Mouse (Mus musculus) embryonic stem cell, embryonic (primary cell): ENCODE results near the gene Fance.

Experiments used
- CTCF ChIA-PET, 4 experiments: fragments of 300-600 bp in 2 of 4; fragments of 350-600 bp in 2 of 4; sonication (Branson Sonifier 250); formaldehyde crosslinking; loops; one replicate each; lab custom pipeline; 2022; ENCODE audit warnings: inconsistent platforms in 2 of 4; lab: Charles Lee
- POLR2A ChIA-PET, 4 experiments: fragments of 300-600 bp in 2 of 4; fragments of 350-600 bp in 2 of 4; sonication (Branson Sonifier 250); formaldehyde crosslinking; loops; one replicate each; lab custom pipeline; 2022; ENCODE audit warnings: antibody characterized with exemption in 4 of 4, inconsistent platforms in 1 of 4; lab: Charles Lee

Fance gene

DNA sequence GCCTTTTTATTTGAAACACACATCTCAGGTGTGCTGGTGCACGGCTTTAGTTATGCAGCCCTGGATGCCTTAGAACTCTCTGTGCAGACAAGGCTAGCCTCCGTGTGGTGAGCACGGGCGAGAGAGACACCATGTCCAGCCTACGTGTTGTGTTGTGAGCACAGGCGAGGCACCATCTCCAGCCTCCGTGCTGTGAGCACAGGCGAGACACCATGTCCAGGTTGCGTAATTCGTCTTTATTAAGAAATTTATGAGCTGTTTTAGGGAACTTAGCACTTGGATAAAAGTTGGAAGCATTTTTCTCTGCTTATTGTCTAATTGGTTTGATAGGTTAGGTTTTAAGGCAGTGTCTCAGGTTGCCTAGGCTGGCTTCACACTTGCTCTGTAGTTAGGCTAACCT lies 30.1 kb upstream of the Fance start:
- POLR2A ChIA-PET, result interaction anchor here in 2 of 4 experiments (0.6 to 3.8 kb wide), 5 partner anchors 11 to 47 kb away, joined by 3 to 19 read pairs (median 3); partner anchors contain the start of gene Rpl10a (in 1 of the 2)
- CTCF ChIA-PET, result interaction anchor here in 2 of 4 experiments (0.6 to 1.6 kb wide), 2 partner anchors 57 to 958 kb away, joined by 4 to 5 read pairs; no protein-coding TSS in a partner anchor

- ChIA-PET CTCF (interaction anchor here (0.5 to 2.0 kb wide), 9 partner anchors 11 to 89 kb away, joined by 3 to 5 read pairs (median 4); no protein-coding TSS in a partner anchor), POLR2A (interaction anchor here (0.5 to 3.8 kb wide), 14 partner anchors 8 to 74 kb away, joined by 3 to 19 read pairs (median 4); partner anchors contain the start of gene Rpl10a (in 1 of the 4))
Observed at GRCm38 (mm10) chr17:28286133-28286532, 27.2 kb upstream of the Fance start.

GRCm38 (mm10) chr17:28286964-28287363 lies 26.4 kb upstream of the Fance start:
- CTCF ChIA-PET, result interaction anchor here in 1 of 4 experiments (1.0 to 1.6 kb wide), 3 partner anchors 17 to 61 kb away, joined by 3 to 5 read pairs (median 4); no protein-coding TSS in a partner anchor
- POLR2A ChIA-PET, result interaction anchor here in 2 of 4 experiments (0.5 to 1.6 kb wide), 7 partner anchors 9 to 43 kb away, joined by 3 read pairs; no protein-coding TSS in a partner anchor

DNA sequence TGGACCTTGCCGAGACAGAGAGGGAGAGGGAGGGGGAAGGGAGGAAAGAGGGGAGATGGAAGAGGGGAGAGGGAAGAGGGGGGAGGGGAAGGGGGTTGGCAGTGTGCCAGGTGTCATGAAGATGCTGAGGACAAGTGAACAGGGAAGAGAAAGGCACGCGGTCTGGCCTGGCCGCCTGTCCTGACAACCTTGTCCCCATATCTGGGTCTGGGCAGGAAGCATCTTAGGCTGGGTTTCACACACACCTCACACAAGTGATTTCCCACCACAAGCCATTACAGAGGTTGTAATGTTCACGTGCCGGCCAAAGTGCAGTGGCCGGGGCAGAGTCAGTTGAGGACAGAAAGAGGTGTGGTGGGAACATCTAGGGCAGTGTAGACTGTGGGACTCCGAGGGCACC lies 25.7 kb upstream of the Fance start:
- POLR2A ChIA-PET, result interaction anchor here in 3 of 4 experiments (0.5 to 1.6 kb wide), 8 partner anchors 16 to 537 kb away, joined by 3 to 4 read pairs (median 3); partner anchors contain the start of gene Def6 (in 1 of the 3)

DNA sequence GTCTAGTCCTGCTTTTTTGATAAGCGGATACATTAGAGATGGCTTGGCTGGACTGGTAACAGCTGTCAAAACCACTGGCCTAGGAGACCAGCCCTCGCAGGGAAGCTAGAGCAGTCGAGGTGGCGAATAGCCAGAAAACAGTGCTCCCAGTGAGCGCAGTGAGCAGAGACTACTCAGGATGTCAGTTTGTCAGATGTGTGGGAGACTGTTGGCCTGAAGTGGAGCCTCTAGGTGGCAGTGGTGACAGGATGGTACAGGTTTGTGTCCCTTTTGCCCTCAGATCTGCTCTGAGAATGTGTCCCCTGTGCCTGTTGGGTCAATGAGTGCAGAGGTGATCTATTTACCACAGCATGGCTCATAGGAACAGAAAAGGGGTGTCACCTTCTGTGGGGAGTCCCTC lies 25.3 kb upstream of the Fance start:
- CTCF ChIA-PET, result no interaction called here
- POLR2A ChIA-PET, result interaction anchor here in 2 of 4 experiments (0.6 to 1.6 kb wide), 4 partner anchors 16 to 200 kb away, joined by 3 read pairs; no protein-coding TSS in a partner anchor

More for the DNA sequence above, 25.7 kb upstream of the Fance start:
- CTCF ChIA-PET, result interaction anchor here in 1 of 4 experiments (1.0 kb wide), 1 partner anchor 17 kb away, joined by 3 read pairs; no protein-coding TSS in a partner anchor

GRCm38 (mm10) chr17:28290262-28290661 lies 23.1 kb upstream of the Fance start:
- POLR2A ChIA-PET, result interaction anchor here in 2 of 4 experiments (0.7 to 1.8 kb wide), 4 partner anchors 14 to 64 kb away, joined by 3 to 5 read pairs (median 5); no protein-coding TSS in a partner anchor
- CTCF ChIA-PET, result interaction anchor here in 3 of 4 experiments (0.5 to 1.6 kb wide), 9 partner anchors 9 to 217 kb away, joined by 3 to 5 read pairs (median 3); no protein-coding TSS in a partner anchor

GRCm38 (mm10) chr17:28290671-28291070 lies 22.6 kb upstream of the Fance start:
- CTCF ChIA-PET, result interaction anchor here in 3 of 4 experiments (0.5 to 1.3 kb wide), 5 partner anchors 11 to 218 kb away, joined by 3 to 5 read pairs (median 3); no protein-coding TSS in a partner anchor
- POLR2A ChIA-PET, result interaction anchor here in 1 of 4 experiments (0.7 to 1.4 kb wide), 4 partner anchors 14 to 57 kb away, joined by 3 to 5 read pairs (median 4); no protein-coding TSS in a partner anchor

GRCm38 (mm10) chr17:28291346-28291745 lies 22.0 kb upstream of the Fance start:
- POLR2A ChIA-PET, result interaction anchor here in 1 of 4 experiments (1.2 to 1.4 kb wide), 3 partner anchors 13 to 40 kb away, joined by 3 to 5 read pairs (median 4); no protein-coding TSS in a partner anchor
- CTCF ChIA-PET, result interaction anchor here in 1 of 4 experiments (1.2 to 1.3 kb wide), 2 partner anchors 17 to 65 kb away, joined by 5 read pairs; no protein-coding TSS in a partner anchor

- ChIA-PET CTCF (interaction anchor here in 2 of 4 experiments (0.6 to 1.4 kb wide), 3 partner anchors 9 to 195 kb away, joined by 3 to 8 read pairs (median 4); no protein-coding TSS in a partner anchor), POLR2A (interaction anchor here in 3 of 4 experiments (0.7 to 3.2 kb wide), 7 partner anchors 10 to 1251 kb away, joined by 3 to 8 read pairs (median 4); partner anchors contain the start of gene Fance (in 1 of the 3))
Observed at GRCm38 (mm10) chr17:28293716-28294115, 19.6 kb upstream of the Fance start.

DNA sequence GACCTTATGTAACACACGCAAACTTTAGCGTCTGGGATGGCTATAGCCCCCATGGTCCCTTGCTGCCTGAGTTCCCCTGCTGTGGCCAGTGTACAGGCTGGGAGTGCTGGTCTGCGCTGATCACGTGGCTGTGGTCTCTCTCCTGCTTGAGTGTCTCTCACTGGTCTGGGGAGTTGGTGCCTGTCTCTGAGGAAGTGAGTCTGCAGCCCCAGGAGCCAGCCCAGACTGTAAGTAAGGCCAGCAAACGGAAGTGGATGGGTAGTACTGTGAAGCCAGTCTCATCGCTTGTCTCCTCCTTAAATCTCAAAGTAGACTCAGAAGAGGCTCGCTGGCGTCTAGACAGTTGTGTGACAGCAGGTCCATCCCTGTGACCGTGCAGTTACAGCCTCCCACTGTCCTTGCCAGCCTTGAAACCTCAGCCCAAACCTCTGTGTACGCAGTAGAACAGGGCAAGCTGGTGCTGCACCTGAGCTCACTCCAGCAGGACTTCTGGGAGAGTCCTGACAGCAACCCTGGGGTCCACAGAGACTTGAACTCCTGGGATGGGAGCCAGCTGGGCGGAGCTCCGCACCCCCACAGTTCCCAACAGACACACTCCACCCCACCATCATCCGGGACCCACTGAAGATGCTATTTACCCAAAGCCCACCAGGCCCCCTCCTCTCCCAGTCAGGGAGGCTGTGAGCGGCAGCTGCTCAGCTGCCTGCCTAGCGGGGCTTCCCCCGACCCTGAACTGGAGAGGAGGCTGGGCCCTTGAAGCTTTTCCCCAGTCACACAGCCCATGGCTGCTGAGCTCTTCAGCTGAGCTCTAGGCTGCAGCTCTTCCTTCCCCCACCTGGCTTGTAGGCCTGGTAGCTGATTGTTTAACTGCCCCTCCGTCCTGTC lies 18.6 kb upstream of the Fance start:
- ChIA-PET CTCF (interaction anchor here (0.6 to 1.5 kb wide), 16 partner anchors 8 to 496 kb away, joined by 3 to 8 read pairs (median 4); partner anchors contain the start of gene Ppard (in 1 of the 4)), POLR2A (interaction anchor here in 3 of 4 experiments (0.5 to 3.2 kb wide), 11 partner anchors 9 to 69 kb away, joined by 3 to 8 read pairs (median 3); partner anchors contain the start of gene Fance (in 1 of the 3))

DNA sequence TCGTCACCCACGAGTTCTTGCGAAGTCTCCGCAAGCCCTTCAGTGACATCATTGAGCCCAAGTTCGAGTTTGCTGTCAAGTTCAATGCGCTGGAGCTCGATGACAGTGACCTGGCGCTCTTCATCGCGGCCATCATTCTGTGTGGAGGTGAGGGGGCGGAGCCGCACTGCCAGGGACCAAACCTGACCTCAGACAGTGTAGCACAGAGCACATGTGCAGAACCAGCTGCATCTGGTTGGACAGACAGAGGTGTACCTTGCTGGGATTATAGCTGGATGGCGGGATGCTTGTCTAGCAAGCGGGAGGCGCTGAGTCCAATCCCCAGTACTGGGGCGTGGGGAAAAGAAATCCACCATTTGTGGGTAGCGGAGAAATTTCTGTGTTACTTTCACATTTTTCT lies 14.4 kb upstream of the Fance start:
- CTCF ChIA-PET, result interaction anchor here in 3 of 4 experiments (0.6 to 3.2 kb wide), 13 partner anchors 10 to 85 kb away, joined by 3 to 13 read pairs (median 4); partner anchors contain the start of gene Ppard (in 1 of the 3)
- POLR2A ChIA-PET, result interaction anchor here in 3 of 4 experiments (0.5 to 3.6 kb wide), 16 partner anchors 9 to 190 kb away, joined by 3 to 24 read pairs (median 3); partner anchors contain the start of genes Fance (in 2 of the 3) and Def6 (in 1 of the 3)

GRCm38 (mm10) chr17:28299669-28300320 lies 13.5 kb upstream of the Fance start:
- POLR2A ChIA-PET, result interaction anchor here in 2 of 4 experiments (1.2 to 6.0 kb wide), 7 partner anchors 8 to 78 kb away, joined by 3 to 38 read pairs (median 8); partner anchors contain the start of genes Fance (in 2 of the 2) and Rpl10a (in 1 of the 2)
- CTCF ChIA-PET, result interaction anchor here (0.5 to 3.2 kb wide), 6 partner anchors 9 to 215 kb away, joined by 3 to 12 read pairs (median 4); no protein-coding TSS in a partner anchor

- ChIA-PET CTCF (interaction anchor here (0.5 to 3.2 kb wide), 9 partner anchors 9 to 434 kb away, joined by 3 to 12 read pairs (median 3); no protein-coding TSS in a partner anchor), POLR2A (interaction anchor here in 2 of 4 experiments (0.9 to 6.0 kb wide), 8 partner anchors 8 to 92 kb away, joined by 5 to 38 read pairs (median 7); partner anchors contain the start of genes Fance (in 2 of the 2), Def6 (in 1 of the 2) and Rpl10a (in 1 of the 2))
Observed at GRCm38 (mm10) chr17:28300323-28300722, 13.0 kb upstream of the Fance start.

DNA sequence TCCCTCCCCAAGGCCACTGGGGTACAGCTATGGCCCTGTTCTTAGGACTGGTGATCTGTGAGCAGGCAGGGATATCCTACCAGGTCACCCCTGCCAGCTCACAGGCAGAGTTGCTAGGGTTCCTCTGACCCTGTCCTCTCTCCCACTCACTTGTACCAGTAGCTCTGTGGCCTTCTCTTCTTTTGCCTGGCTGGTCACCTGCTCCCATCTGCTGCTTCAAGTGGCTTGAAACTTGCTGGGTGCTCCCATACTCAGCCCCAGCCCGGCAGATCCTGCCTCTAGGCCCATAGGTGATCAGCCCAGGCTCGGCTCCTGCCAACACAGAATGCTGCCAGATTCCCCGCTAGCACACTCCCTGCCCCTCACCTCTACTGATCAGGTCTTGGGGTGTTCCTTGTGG lies 12.5 kb upstream of the Fance start:
- CTCF ChIA-PET, result interaction anchor here (0.6 to 1.4 kb wide), 8 partner anchors 10 to 433 kb away, joined by 3 to 7 read pairs (median 3); partner anchors contain the start of genes Fance (in 1 of the 4) and Ppard (in 1 of the 4)

GRCm38 (mm10) chr17:28305172-28305571 lies 8.1 kb upstream of the Fance start:
- CTCF ChIA-PET, result interaction anchor here (0.9 to 4.1 kb wide), 18 partner anchors 8 to 285 kb away, joined by 3 to 28 read pairs (median 4); partner anchors contain the start of genes Fance (in 2 of the 4), Def6 (in 1 of the 4) and Ppard (in 1 of the 4)
- POLR2A ChIA-PET, result interaction anchor here (0.5 to 6.0 kb wide), 33 partner anchors 8 to 115 kb away, joined by 3 to 38 read pairs (median 4); partner anchors contain the start of genes Def6 (in 2 of the 4), Fance (in 2 of the 4), Ppard (in 1 of the 4) and Rpl10a (in 1 of the 4)

More for the DNA sequence above, 12.5 kb upstream of the Fance start:
- POLR2A ChIA-PET, result interaction anchor here in 2 of 4 experiments (0.8 to 6.0 kb wide), 10 partner anchors 9 to 93 kb away, joined by 3 to 38 read pairs (median 6); partner anchors contain the start of genes Fance (in 2 of the 2), Def6 (in 1 of the 2) and Rpl10a (in 1 of the 2)
